Mouse (Mus musculus) myocyte (in vitro differentiated cells): ENCODE measurements around the gene Fam198a. TPM values are rescaled to one million over a fixed set of nuclear protein-coding genes. Genes with fewer than 3 reads are reported as not detected.

Experiments
- H3K27me3 ChIP-seq: one replicate; pipeline ENCODE4 v1.6.1; 2011; ENCODE audit not compliant: control insufficient read depth, insufficient read depth, insufficient read length
- H3K36me3 ChIP-seq: one replicate; pipeline ENCODE4 v1.6.1; 2011; ENCODE audit not compliant: control insufficient read depth, insufficient read depth
- H3K4me2 ChIP-seq: one replicate; pipeline ENCODE4 v1.6.1; 2011; ENCODE audit warnings: low read depth, control low read depth
- H3K4me3 ChIP-seq: one replicate; pipeline ENCODE4 v1.5.1; 2011; ENCODE audit warnings: mild to moderate bottlenecking, control low read depth, moderate library complexity
- H3K79me2 ChIP-seq: one replicate; pipeline ENCODE4 v1.6.1; 2011; ENCODE audit not compliant: control insufficient read depth, insufficient read depth
- H3ac ChIP-seq: one replicate; pipeline ENCODE4 v1.6.1; 2011; ENCODE audit not compliant: control insufficient read depth, insufficient read length
- CEBPB ChIP-seq: IDR thresholded peaks from 2 replicates; pipeline ENCODE4 v1.6.1; 2011; ENCODE audit warnings: mild to moderate bottlenecking, moderate library complexity; ENCODE audit not compliant: poor library complexity, insufficient read depth, severe bottlenecking
- E2F4 ChIP-seq: IDR thresholded peaks from one replicate; pipeline ENCODE4 v1.6.1; 2011; ENCODE audit warnings: mild to moderate bottlenecking, control low read depth, moderate library complexity; ENCODE audit not compliant: insufficient read depth
- MAX ChIP-seq: IDR thresholded peaks from one replicate; pipeline ENCODE4 v1.6.1; 2011; ENCODE audit warnings: low read depth, mild to moderate bottlenecking, control low read depth
- MYOD1 ChIP-seq, 3 experiments: IDR thresholded peaks; one replicate each; pipeline ENCODE4 v1.6.1; 2011; ENCODE audit warnings: control low read depth in 2 of 3, low read depth in 2 of 3, mild to moderate bottlenecking in 2 of 3, moderate library complexity in 1 of 3; ENCODE audit not compliant: insufficient read length in 2 of 3, control insufficient read depth in 1 of 3
- MYOG ChIP-seq, 3 experiments: IDR thresholded peaks; one replicate each; pipeline ENCODE4 v1.6.1; 2011; ENCODE audit warnings: control low read depth in 2 of 3, low read depth in 2 of 3, mild to moderate bottlenecking in 2 of 3; ENCODE audit not compliant: insufficient read length in 2 of 3, control insufficient read depth in 1 of 3, insufficient read depth in 1 of 3
- POLR2A ChIP-seq: IDR thresholded peaks from one replicate; pipeline ENCODE4 v1.6.1; 2011; ENCODE audit warnings: low read depth, mild to moderate bottlenecking, control low read depth, moderate library complexity; ENCODE audit not compliant: insufficient read length
- POLR2AphosphoS2 ChIP-seq: IDR thresholded peaks from one replicate; pipeline ENCODE4 v1.6.1; 2011; ENCODE audit warnings: low read depth, control low read depth; ENCODE audit not compliant: insufficient read length
- REST ChIP-seq: IDR thresholded peaks from one replicate; pipeline ENCODE4 v1.6.1; 2011; ENCODE audit warnings: mild to moderate bottlenecking, control low read depth, moderate library complexity; ENCODE audit not compliant: insufficient read depth, insufficient read length
- SRF ChIP-seq: IDR thresholded peaks from one replicate; pipeline ENCODE4 v1.6.1; 2011; ENCODE audit warnings: low read depth; ENCODE audit not compliant: control insufficient read depth, insufficient read length
- TCF12 ChIP-seq: IDR thresholded peaks from one replicate; pipeline ENCODE4 v1.6.1; 2011; ENCODE audit warnings: mild to moderate bottlenecking, control low read depth; ENCODE audit not compliant: poor library complexity, insufficient read depth, severe bottlenecking
- TCF3 ChIP-seq: IDR thresholded peaks from one replicate; pipeline ENCODE4 v1.6.1; 2011; ENCODE audit warnings: low read depth, control low read depth; ENCODE audit not compliant: insufficient read length
- USF1 ChIP-seq: IDR thresholded peaks from one replicate; pipeline ENCODE4 v1.6.1; 2011; ENCODE audit warnings: low read depth, mild to moderate bottlenecking, control low read depth, moderate library complexity
- polyA plus RNA-seq: library from polyadenylated mRNA; unstranded; fragments of >200 nt; fragmentation: generic; extraction: Trizol; gene quantifications from one replicate; pipeline ENCODE4 v1.2.1, GENCODE M21; 2012; ENCODE audit warnings: missing spikeins

Gene Fam198a
- polyA plus RNA-seq, 1 experiment: 0.02 TPM

GRCm38 (mm10) chr9:122012816-122013215 is 62.0 kb downstream of the Fam198a start:
- H3K27me3 ChIP-seq: peaks cover 4% of the 10 kb centered on the region
- no peaks in the 10 kb centered on the region for H3K79me2 ChIP-seq
- TF ChIP-seq MYOD1 (IDR thresholded peaks at IDR 0.05; ENCODE audit: control insufficient read depth in 1 of 3, insufficient read length in 2 of 3, low read depth in 2 of 3): no peak
- TF ChIP-seq POLR2A: no peak
- no peak for TF ChIP-seq CEBPB
- TF ChIP-seq TCF12: no peak
- no peak for TF ChIP-seq USF1
- TF ChIP-seq MYOG (IDR thresholded peaks at IDR 0.05; ENCODE audit: control insufficient read depth in 1 of 3, insufficient read depth in 1 of 3, insufficient read length in 2 of 3, low read depth in 2 of 3): no peak
- TF ChIP-seq SRF: no peak
- no peak for TF ChIP-seq MAX
- no peak for TF ChIP-seq TCF3
- no peak overlapping the region for H3K4me3 ChIP-seq
- no peaks in the 10 kb centered on the region for H3K36me3 ChIP-seq
- no peak overlapping the region for H3K4me2 ChIP-seq
- no peak overlapping the region for H3ac ChIP-seq

GRCm38 (mm10) chr9:122013629-122014028 is 62.8 kb downstream of the Fam198a start:
- Histone ChIP-seq H3K79me2 (no peaks in the 10 kb centered on the region), H3K4me3 (no peak overlapping the region), H3ac (no peak overlapping the region), H3K4me2 (no peak overlapping the region), H3K27me3 (peaks cover 9% of the 10 kb centered on the region), H3K36me3 (no peaks in the 10 kb centered on the region)
- TF ChIP-seq SRF (no peak), MAX (no peak), CEBPB (no peak), REST (no peak), POLR2A (no peak), MYOG (IDR thresholded peaks at IDR 0.05; ENCODE audit: control insufficient read depth in 1 of 3, insufficient read depth in 1 of 3, insufficient read length in 2 of 3, low read depth in 2 of 3) (no peak), E2F4 (no peak), POLR2AphosphoS2 (no peak), MYOD1 (IDR thresholded peaks at IDR 0.05; ENCODE audit: control insufficient read depth in 1 of 3, insufficient read length in 2 of 3, low read depth in 2 of 3) (no peak), USF1 (no peak), TCF3 (no peak), TCF12 (no peak)

GRCm38 (mm10) chr9:122014241-122014667 is 63.5 kb downstream of the Fam198a start:
- TF ChIP-seq E2F4 (no peak), MYOD1 (IDR thresholded peaks at IDR 0.05; ENCODE audit: control insufficient read depth in 1 of 3, insufficient read length in 2 of 3, low read depth in 2 of 3) (peak in 1 of 3 experiments; percentile 18)
- Histone ChIP-seq H3K27me3 (peaks cover 9% of the 10 kb centered on the region), H3ac (no peak overlapping the region), H3K4me2 (no peak overlapping the region), H3K36me3 (no peaks in the 10 kb centered on the region), H3K4me3 (no peak overlapping the region), H3K79me2 (no peaks in the 10 kb centered on the region)

DNA sequence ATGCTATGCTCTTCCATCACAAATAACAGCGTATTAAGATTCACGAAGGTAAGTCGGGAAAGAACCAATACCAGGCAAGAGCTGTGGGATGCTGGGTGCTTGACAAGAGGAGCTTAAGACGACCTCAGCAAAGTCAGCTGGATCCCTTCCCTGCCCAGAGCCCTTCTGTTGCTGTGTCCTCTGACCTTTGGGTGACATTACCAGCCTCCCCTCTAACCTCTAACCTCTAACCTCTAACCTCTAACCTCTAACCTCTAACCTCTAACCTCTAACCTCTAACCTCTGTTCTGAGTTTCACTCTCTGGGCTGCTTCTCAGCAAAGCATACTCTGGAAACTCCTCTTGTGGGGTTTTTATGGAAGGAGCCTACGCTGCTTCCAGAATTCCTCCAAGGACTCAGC is 67.3 kb downstream of the Fam198a start:
- TF ChIP-seq TCF12: no peak
- no peak for TF ChIP-seq E2F4
- TF ChIP-seq POLR2A: no peak
- no peak for TF ChIP-seq SRF
- TF ChIP-seq MYOG (IDR thresholded peaks at IDR 0.05; ENCODE audit: control insufficient read depth in 1 of 3, insufficient read depth in 1 of 3, insufficient read length in 2 of 3, low read depth in 2 of 3): no peak
- no peak for TF ChIP-seq TCF3
- no peak for TF ChIP-seq USF1
- no peak for TF ChIP-seq POLR2AphosphoS2
- H3K36me3 ChIP-seq: no peaks in the 10 kb centered on the region
- peaks cover 9% of the 10 kb centered on the region for H3K27me3 ChIP-seq
- no peak overlapping the region for H3ac ChIP-seq
- H3K4me3 ChIP-seq: no peak overlapping the region
- H3K4me2 ChIP-seq: no peak overlapping the region
- no peaks in the 10 kb centered on the region for H3K79me2 ChIP-seq

- TF ChIP-seq MYOD1 (IDR thresholded peaks at IDR 0.05; ENCODE audit: control insufficient read depth in 1 of 3, insufficient read length in 2 of 3, low read depth in 2 of 3): no peak
- TF ChIP-seq REST: no peak
- TF ChIP-seq E2F4: no peak
- TF ChIP-seq MAX: no peak
- TF ChIP-seq POLR2A: no peak
- TF ChIP-seq POLR2AphosphoS2: no peak
- no peak for TF ChIP-seq USF1
- TF ChIP-seq TCF3: no peak
- no peak for TF ChIP-seq TCF12
- no peak for TF ChIP-seq MYOG (IDR thresholded peaks at IDR 0.05; ENCODE audit: control insufficient read depth in 1 of 3, insufficient read depth in 1 of 3, insufficient read length in 2 of 3, low read depth in 2 of 3)
- TF ChIP-seq SRF: no peak
- TF ChIP-seq CEBPB: no peak
- H3K4me3 ChIP-seq: no peak overlapping the region
- no peaks in the 10 kb centered on the region for H3K79me2 ChIP-seq
- no peak overlapping the region for H3ac ChIP-seq
- H3K4me2 ChIP-seq: peak overlapping the region; percentile 20
- H3K27me3 ChIP-seq: peaks cover 9% of the 10 kb centered on the region
- no peaks in the 10 kb centered on the region for H3K36me3 ChIP-seq
Observed at GRCm38 (mm10) chr9:122018782-122019395, 68.1 kb downstream of the Fam198a start.
